Mouse (Mus musculus): Measurements from ENCODE around the gene Btk.

DNA sequence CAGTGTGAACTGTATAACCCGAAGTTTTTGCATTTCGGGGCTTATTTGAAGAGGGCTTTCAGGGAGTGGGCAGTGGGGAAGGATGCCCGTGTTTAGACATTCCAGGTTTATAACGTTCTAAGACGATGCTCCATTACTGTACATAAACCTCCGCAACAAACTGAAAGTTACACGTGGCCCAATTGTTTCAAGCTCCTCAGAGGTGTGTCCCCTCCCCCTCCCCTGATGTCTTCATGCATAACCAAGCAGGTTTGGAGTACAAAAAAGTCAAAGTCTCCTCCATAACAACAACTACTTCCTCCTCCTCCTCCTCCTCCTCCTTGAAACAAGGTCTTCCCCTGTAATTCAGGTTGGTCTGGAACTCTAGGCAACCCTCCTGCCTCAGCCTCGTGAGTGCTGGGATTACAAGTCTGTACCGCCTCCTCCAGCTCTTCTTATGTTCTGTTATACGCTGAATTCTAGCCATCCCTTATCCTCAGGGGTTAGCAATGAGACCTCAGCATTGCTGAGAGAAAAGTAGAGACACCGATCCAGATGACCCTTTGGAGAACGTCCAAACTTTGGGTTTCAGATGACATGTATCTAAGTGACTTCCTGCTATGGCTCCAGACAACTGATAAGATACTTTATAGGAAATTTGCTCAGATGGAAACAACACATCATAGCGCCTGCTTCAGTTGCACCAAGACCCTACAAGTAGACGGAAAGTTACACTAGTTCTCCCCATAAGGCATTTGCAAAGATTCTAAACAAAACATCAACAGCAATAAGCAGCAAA is 2.7 kb downstream of the Btk start:
- TF ChIP-seq CTCF (IDR thresholded peaks at IDR 0.05; ENCODE audit: low read depth) (no peak), EP300 (IDR thresholded peaks at IDR 0.05; ENCODE audit: low read depth) (no peak)
